Mouse (Mus musculus) heart, embryonic 16.5 days (tissue): ENCODE data around the gene E2f3. TPM values are rescaled to one million over a fixed set of nuclear protein-coding genes. Genes with fewer than 3 reads are reported as not detected.

Source experiments
- ATAC-seq: fragments of 200-750 bp; cut with Nextera tagmentation; replicated peaks from 2 replicates; pipeline ENCODE4 v1.8.0; 2017; ENCODE audit warnings: moderate number of reproducible peaks; ENCODE audit not compliant: insufficient read depth, low FRiP score; ENCODE audit errors: extremely low read depth
- H3K27ac ChIP-seq: fragments of 300-500 bp; sonication (generic); 2 replicates; pipeline ENCODE4 v1.5.1; 2014; ENCODE audit warnings: mild to moderate bottlenecking, low read length, control low read depth, moderate library complexity
- H3K27me3 ChIP-seq: fragments of 300-500 bp; sonication (generic); 2 replicates; pipeline ENCODE4 v1.6.1; 2014; ENCODE audit warnings: low read length, mixed read lengths; ENCODE audit not compliant: control insufficient read depth, insufficient read depth
- H3K36me3 ChIP-seq: fragments of 300-500 bp; sonication (generic); 2 replicates; pipeline ENCODE4 v1.6.1; 2014; ENCODE audit not compliant: control insufficient read depth, insufficient read depth
- H3K4me1 ChIP-seq: fragments of 300-500 bp; sonication (generic); 2 replicates; pipeline ENCODE4 v1.6.1; 2014; ENCODE audit warnings: low read length, mixed read lengths; ENCODE audit not compliant: control insufficient read depth, insufficient read depth
- H3K4me2 ChIP-seq: fragments of 300-500 bp; sonication (generic); 2 replicates; pipeline ENCODE4 v1.6.1; 2014; ENCODE audit warnings: low read depth, mild to moderate bottlenecking, control low read depth, low read length
- H3K4me3 ChIP-seq: fragments of 300-500 bp; sonication (generic); 2 replicates; pipeline ENCODE4 v1.5.1; 2014; ENCODE audit warnings: mild to moderate bottlenecking, control low read depth, low read length
- H3K9ac ChIP-seq: fragments of 300-500 bp; sonication (generic); 2 replicates; pipeline ENCODE4 v1.6.1; 2014; ENCODE audit warnings: low read length, control low read depth
- H3K9me3 ChIP-seq: fragments of 300-500 bp; sonication (generic); replicated peaks from 2 replicates; pipeline ENCODE4 v1.6.1; 2016; ENCODE audit warnings: low read length; ENCODE audit not compliant: control insufficient read depth
- WGBS: fragments of 180-500 bp; shearing (Covaris S2); extraction: QIAGEN DNeasy Blood & Tissue Kit; methylation state at CpG from one replicate; pipeline ENCODE4 v1.1.7; 2014; 5-methylcytosine and 5-hydroxymethylcytosine counted together
- polyA plus RNA-seq: library from polyadenylated mRNA; unstranded; fragments of >200 nt; fragmentation: Nextera tagmentation; extraction: Ambion mirVana; gene quantifications from 2 replicates; pipeline ENCODE4 v1.2.1, GENCODE M21; 2015

Gene E2f3
- polyA plus RNA-seq, 1 experiment from 2014 or later = 7.1 TPM

DNA sequence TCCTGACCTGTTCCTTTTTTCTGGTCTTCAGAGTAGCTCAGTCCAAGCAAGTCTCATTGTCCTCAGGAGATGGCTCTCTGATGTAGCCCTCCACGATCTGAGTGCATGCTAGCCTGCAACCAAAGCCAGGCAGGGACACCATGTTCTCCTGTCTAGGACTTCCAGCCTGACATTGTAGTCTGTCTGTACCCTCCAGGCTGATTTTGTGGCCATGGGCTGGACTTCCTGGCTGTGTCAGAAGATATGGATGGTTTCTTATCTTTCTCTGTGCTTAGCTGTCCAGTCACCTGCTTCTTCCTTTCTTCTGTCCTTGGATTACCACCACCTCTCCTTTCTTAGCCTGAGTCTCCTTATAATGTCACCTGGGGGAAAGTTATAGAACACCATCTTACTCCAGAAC is 83.2 kb downstream of the E2f3 start:
- no peak overlapping the region for H3K4me3 ChIP-seq
- no peak overlapping the region for H3K27ac ChIP-seq
- H3K4me2 ChIP-seq = no peak overlapping the region
- no peaks in the 10 kb centered on the region for H3K4me1 ChIP-seq
- H3K36me3 ChIP-seq = peaks cover 24% of the 10 kb centered on the region
- ATAC-seq = no peak
- WGBS = 78% methylated on average over 1 of the region's 1 CpGs
- H3K9me3 ChIP-seq = peaks cover 11% of the 10 kb centered on the region
- H3K27me3 ChIP-seq = no peaks in the 10 kb centered on the region
- H3K9ac ChIP-seq = no peak overlapping the region

DNA sequence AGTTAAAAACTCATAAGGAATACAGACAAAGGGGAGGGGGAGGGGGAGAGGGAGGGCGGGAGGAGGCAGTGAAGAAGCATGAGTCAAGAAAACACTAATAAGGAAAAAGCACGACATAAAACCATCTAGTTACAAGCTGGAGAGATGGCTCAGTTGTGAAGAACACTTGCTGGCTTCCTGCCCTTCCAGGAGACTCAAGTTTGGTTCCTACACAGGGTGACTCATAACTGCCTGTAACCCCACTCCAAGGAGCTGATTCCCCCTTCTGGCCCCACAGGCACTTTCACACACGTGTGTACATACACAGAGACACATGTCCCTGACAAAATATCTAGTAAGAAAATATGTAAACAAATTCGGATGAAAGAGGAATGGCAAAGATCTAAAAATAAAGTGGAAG is 84.2 kb downstream of the E2f3 start:
- WGBS = 69% methylated on average over 4 of the region's 4 CpGs
- Histone ChIP-seq H3K4me3 (no peak overlapping the region), H3K4me1 (no peaks in the 10 kb centered on the region), H3K9ac (no peak overlapping the region), H3K9me3 (peaks cover 11% of the 10 kb centered on the region), H3K27me3 (no peaks in the 10 kb centered on the region), H3K36me3 (peaks cover 18% of the 10 kb centered on the region), H3K27ac (no peak overlapping the region), H3K4me2 (no peak overlapping the region)
- no peak for ATAC-seq

DNA sequence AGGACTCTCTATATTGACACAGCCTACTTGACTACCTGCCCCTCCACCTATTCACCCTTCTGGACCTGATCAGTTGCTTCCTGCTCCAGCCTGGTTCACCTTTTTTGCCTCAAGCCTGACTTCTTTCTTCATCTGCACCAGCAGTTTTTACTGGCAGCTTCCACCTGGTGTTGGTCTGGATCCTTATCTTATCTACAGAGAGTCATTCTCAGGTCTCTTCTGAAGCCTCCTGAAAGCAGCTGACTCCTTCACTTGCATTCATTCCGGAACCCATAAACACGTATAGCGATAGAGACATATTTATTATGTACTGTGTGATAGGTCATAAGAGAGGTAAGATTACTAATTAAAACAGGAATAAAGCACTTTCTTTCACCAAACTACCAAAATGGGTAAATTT is 119.1 kb downstream of the E2f3 start:
- no peaks in the 10 kb centered on the region for H3K36me3 ChIP-seq
- H3K4me1 ChIP-seq = peaks cover 3% of the 10 kb centered on the region; the same call in 1 of the 2 replicates
- H3K9ac ChIP-seq = no peak overlapping the region
- WGBS = 69% methylated on average over 3 of the region's 3 CpGs
- no peaks in the 10 kb centered on the region for H3K27me3 ChIP-seq
- H3K27ac ChIP-seq = no peak overlapping the region
- ATAC-seq = no peak
- no peak overlapping the region for H3K4me2 ChIP-seq
- no peak overlapping the region for H3K4me3 ChIP-seq
- no peaks in the 10 kb centered on the region for H3K9me3 ChIP-seq

DNA sequence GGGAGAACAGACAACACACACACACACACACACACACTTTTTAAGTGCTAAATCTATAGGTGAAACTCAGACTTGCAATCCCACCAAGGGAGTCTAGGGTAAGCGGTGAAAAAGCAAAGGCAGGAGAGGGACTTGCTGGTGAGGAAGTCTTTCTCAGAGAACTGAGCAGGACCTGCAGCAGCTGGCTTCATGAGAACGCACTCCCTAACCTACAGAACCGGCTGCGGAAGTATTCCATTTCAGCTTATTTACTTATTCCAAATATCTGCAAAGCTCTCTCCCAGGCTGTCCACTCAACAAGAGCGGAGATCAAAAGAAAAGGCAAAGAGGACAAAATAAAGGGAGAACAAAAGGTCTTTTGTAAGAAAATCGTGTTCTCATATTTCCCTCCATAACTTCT is 121.5 kb downstream of the E2f3 start:
- no peaks in the 10 kb centered on the region for H3K9me3 ChIP-seq
- WGBS = 71% methylated on average over 6 of the region's 6 CpGs
- no peaks in the 10 kb centered on the region for H3K4me1 ChIP-seq
- no peaks in the 10 kb centered on the region for H3K36me3 ChIP-seq
- H3K4me2 ChIP-seq = no peak overlapping the region
- no peak overlapping the region for H3K27ac ChIP-seq
- no peaks in the 10 kb centered on the region for H3K27me3 ChIP-seq
- ATAC-seq = no peak
- no peak overlapping the region for H3K4me3 ChIP-seq
- H3K9ac ChIP-seq = no peak overlapping the region

DNA sequence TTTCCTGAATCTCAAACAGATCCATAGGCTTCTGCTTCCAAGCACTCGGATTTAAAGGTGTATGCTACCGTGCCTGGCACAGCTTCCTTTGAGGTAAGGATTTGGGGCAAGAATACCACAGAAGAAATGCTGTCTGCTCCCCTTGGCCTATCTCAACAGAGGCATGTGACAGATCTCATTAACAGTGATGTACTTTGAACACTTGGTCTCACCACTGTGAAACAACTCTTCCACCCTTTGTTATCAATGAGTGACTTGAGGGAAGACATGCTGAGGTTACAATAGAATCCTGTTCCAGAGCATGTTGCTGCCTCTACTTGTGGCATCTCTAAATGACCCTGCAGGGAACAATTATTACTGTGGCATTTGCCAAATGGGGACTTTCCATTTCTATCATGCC is 125.8 kb downstream of the E2f3 start:
- no peaks in the 10 kb centered on the region for H3K27me3 ChIP-seq
- H3K4me2 ChIP-seq = no peak overlapping the region
- WGBS = 47% methylated on average over 2 of the region's 2 CpGs
- ATAC-seq = no peak
- H3K4me3 ChIP-seq = no peak overlapping the region
- H3K4me1 ChIP-seq = no peaks in the 10 kb centered on the region; the same call in 1 of the 2 replicates
- H3K36me3 ChIP-seq = no peaks in the 10 kb centered on the region
- H3K9ac ChIP-seq = no peak overlapping the region
- no peaks in the 10 kb centered on the region for H3K9me3 ChIP-seq
- H3K27ac ChIP-seq = no peak overlapping the region

DNA sequence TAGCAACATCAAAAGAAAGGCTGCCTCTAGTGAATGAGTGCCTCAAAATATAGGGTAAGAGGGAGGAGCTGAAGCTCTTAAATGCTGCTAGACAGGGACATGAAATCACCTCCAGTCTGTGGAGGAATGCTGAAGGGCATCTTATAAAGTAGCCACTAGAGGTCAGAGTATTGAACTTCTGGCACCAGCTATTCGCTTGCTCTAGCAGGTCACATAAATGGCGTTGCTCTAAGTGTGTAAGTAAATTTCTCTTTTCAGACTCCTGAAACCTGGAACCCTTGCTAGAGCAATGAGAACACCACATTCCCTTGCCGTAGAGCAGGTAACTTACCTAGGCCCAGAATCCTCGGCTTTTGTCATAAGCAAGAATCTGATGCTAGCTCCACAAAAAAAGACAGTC is 128.4 kb downstream of the E2f3 start:
- Histone ChIP-seq H3K4me2 (peak overlapping the region; percentile 42), H3K27me3 (no peaks in the 10 kb centered on the region), H3K9me3 (no peaks in the 10 kb centered on the region), H3K4me3 (no peak overlapping the region), H3K36me3 (no peaks in the 10 kb centered on the region), H3K27ac (no peak overlapping the region), H3K4me1 (peaks cover 11% of the 10 kb centered on the region), H3K9ac (no peak overlapping the region)
- ATAC-seq = no peak
- 16% methylated on average over 4 of the region's 4 CpGs for WGBS

Other genes starting within 250 kb of the E2f3 start
- 26.0 and 27.2 TPM in 2 replicates for gene Cdkal1, start 130.4 kb downstream of the E2f3 start, polyA plus RNA-seq
- 4.0 and 4.1 TPM in 2 replicates for gene Mboat1, start 150.4 kb upstream of the E2f3 start, polyA plus RNA-seq